Mouse (Mus musculus): ENCODE results near the gene Maml3. TPM values are rescaled to one million over a fixed set of nuclear protein-coding genes. Genes with fewer than 3 reads are reported as not detected.
A peak's percentile ranks its signal among the peaks of the same experiment; 100 is the strongest.

The Maml3 gene
- total RNA-seq, 1 experiment from 2014 or later, result 19.3 TPM

GRCm38 (mm10) chr3:51773587-51773986, 331.3 kb downstream of the Maml3 start:
- ATAC-seq (replicated peaks in 1 of 2; ENCODE audit: insufficient read depth in 1 of 2, low FRiP score in 2 of 2, low TSS enrichment in 1 of 2, low read depth in 1 of 2, poor library complexity in 2 of 2, severe bottlenecking in 2 of 2), result peak; percentile 46 to 59; a peak in 3 of 4 replicates

- no peak for ATAC-seq (replicated peaks in 1 of 2; ENCODE audit: insufficient read depth in 1 of 2, low FRiP score in 2 of 2, low TSS enrichment in 1 of 2, low read depth in 1 of 2, poor library complexity in 2 of 2, severe bottlenecking in 2 of 2)
Measured at GRCm38 (mm10) chr3:51771839-51772630, 332.8 kb downstream of the Maml3 start.

- ATAC-seq (replicated peaks in 1 of 2; ENCODE audit: insufficient read depth in 1 of 2, low FRiP score in 2 of 2, low TSS enrichment in 1 of 2, low read depth in 1 of 2, poor library complexity in 2 of 2, severe bottlenecking in 2 of 2), result no peak
Measured at GRCm38 (mm10) chr3:51769196-51769595, 335.7 kb downstream of the Maml3 start.

- ATAC-seq (replicated peaks in 1 of 2; ENCODE audit: insufficient read depth in 1 of 2, low FRiP score in 2 of 2, low TSS enrichment in 1 of 2, low read depth in 1 of 2, poor library complexity in 2 of 2, severe bottlenecking in 2 of 2), result peak; percentile 36 to 55; a peak in 3 of 4 replicates
Measured at GRCm38 (mm10) chr3:51765220-51765923, 339.5 kb downstream of the Maml3 start.

GRCm38 (mm10) chr3:51764175-51764574, 340.7 kb downstream of the Maml3 start:
- ATAC-seq (replicated peaks in 1 of 2; ENCODE audit: insufficient read depth in 1 of 2, low FRiP score in 2 of 2, low TSS enrichment in 1 of 2, low read depth in 1 of 2, poor library complexity in 2 of 2, severe bottlenecking in 2 of 2), result no peak

GRCm38 (mm10) chr3:51762900-51763299, 342.0 kb downstream of the Maml3 start:
- no peak for ATAC-seq (replicated peaks in 1 of 2; ENCODE audit: insufficient read depth in 1 of 2, low FRiP score in 2 of 2, low TSS enrichment in 1 of 2, low read depth in 1 of 2, poor library complexity in 2 of 2, severe bottlenecking in 2 of 2)

GRCm38 (mm10) chr3:51759534-51759933, 345.3 kb downstream of the Maml3 start:
- ATAC-seq (replicated peaks in 1 of 2; ENCODE audit: insufficient read depth in 1 of 2, low FRiP score in 2 of 2, low TSS enrichment in 1 of 2, low read depth in 1 of 2, poor library complexity in 2 of 2, severe bottlenecking in 2 of 2), result no peak

- ATAC-seq (replicated peaks in 1 of 2; ENCODE audit: insufficient read depth in 1 of 2, low FRiP score in 2 of 2, low TSS enrichment in 1 of 2, low read depth in 1 of 2, poor library complexity in 2 of 2, severe bottlenecking in 2 of 2), result no peak
Measured at GRCm38 (mm10) chr3:51757032-51757431, 347.8 kb downstream of the Maml3 start.

GRCm38 (mm10) chr3:51756283-51756682, 348.6 kb downstream of the Maml3 start:
- no peak for ATAC-seq (replicated peaks in 1 of 2; ENCODE audit: insufficient read depth in 1 of 2, low FRiP score in 2 of 2, low TSS enrichment in 1 of 2, low read depth in 1 of 2, poor library complexity in 2 of 2, severe bottlenecking in 2 of 2)

- no peak for ATAC-seq (replicated peaks in 1 of 2; ENCODE audit: insufficient read depth in 1 of 2, low FRiP score in 2 of 2, low TSS enrichment in 1 of 2, low read depth in 1 of 2, poor library complexity in 2 of 2, severe bottlenecking in 2 of 2)
Measured at GRCm38 (mm10) chr3:51753262-51753661, 351.6 kb downstream of the Maml3 start.

- no peak for ATAC-seq (replicated peaks in 1 of 2; ENCODE audit: insufficient read depth in 1 of 2, low FRiP score in 2 of 2, low TSS enrichment in 1 of 2, low read depth in 1 of 2, poor library complexity in 2 of 2, severe bottlenecking in 2 of 2)
Measured at GRCm38 (mm10) chr3:51751440-51751839, 353.4 kb downstream of the Maml3 start.

GRCm38 (mm10) chr3:51749812-51750481, 354.9 kb downstream of the Maml3 start:
- ATAC-seq (replicated peaks in 1 of 2; ENCODE audit: insufficient read depth in 1 of 2, low FRiP score in 2 of 2, low TSS enrichment in 1 of 2, low read depth in 1 of 2, poor library complexity in 2 of 2, severe bottlenecking in 2 of 2), result no peak

- ATAC-seq (replicated peaks in 1 of 2; ENCODE audit: insufficient read depth in 1 of 2, low FRiP score in 2 of 2, low TSS enrichment in 1 of 2, low read depth in 1 of 2, poor library complexity in 2 of 2, severe bottlenecking in 2 of 2), result no peak
Measured at GRCm38 (mm10) chr3:51749421-51749811, 355.5 kb downstream of the Maml3 start.

GRCm38 (mm10) chr3:51748436-51749376, 356.2 kb downstream of the Maml3 start:
- no peak for ATAC-seq (replicated peaks in 1 of 2; ENCODE audit: insufficient read depth in 1 of 2, low FRiP score in 2 of 2, low TSS enrichment in 1 of 2, low read depth in 1 of 2, poor library complexity in 2 of 2, severe bottlenecking in 2 of 2)

- ATAC-seq (replicated peaks in 1 of 2; ENCODE audit: insufficient read depth in 1 of 2, low FRiP score in 2 of 2, low TSS enrichment in 1 of 2, low read depth in 1 of 2, poor library complexity in 2 of 2, severe bottlenecking in 2 of 2), result no peak
Measured at GRCm38 (mm10) chr3:51746816-51747215, 358.1 kb downstream of the Maml3 start.

GRCm38 (mm10) chr3:51745162-51745561, 359.7 kb downstream of the Maml3 start:
- ATAC-seq (replicated peaks in 1 of 2; ENCODE audit: insufficient read depth in 1 of 2, low FRiP score in 2 of 2, low TSS enrichment in 1 of 2, low read depth in 1 of 2, poor library complexity in 2 of 2, severe bottlenecking in 2 of 2), result peak; percentile 18 to 47; a peak in 1 of 4 replicates

- ATAC-seq (replicated peaks in 1 of 2; ENCODE audit: insufficient read depth in 1 of 2, low FRiP score in 2 of 2, low TSS enrichment in 1 of 2, low read depth in 1 of 2, poor library complexity in 2 of 2, severe bottlenecking in 2 of 2), result peak; percentile 72 to 88
Measured at GRCm38 (mm10) chr3:51744339-51744759, 360.5 kb downstream of the Maml3 start.
